Mouse (Mus musculus) small intestine, adult 2 months (tissue): ENCODE results near the gene Dgkh. TPM values are rescaled to one million over a fixed set of nuclear protein-coding genes. Genes with fewer than 3 reads are reported as not detected.

ENCODE experiments used
- H3K27ac ChIP-seq: fragments of 200-500 bp; 2 replicates; pipeline ENCODE4 v1.5.1; 2012; ENCODE audit warnings: low read depth, low read length, control low read depth, inconsistent platforms; ENCODE audit not compliant: insufficient read depth
- H3K27me3 ChIP-seq: fragments of 200-500 bp; 2 replicates; pipeline ENCODE4 v1.6.1; 2012; ENCODE audit warnings: mild to moderate bottlenecking, moderate library complexity, low read length, inconsistent platforms; ENCODE audit not compliant: control insufficient read depth, insufficient read depth
- H3K36me3 ChIP-seq: fragments of 200-500 bp; 2 replicates; pipeline ENCODE4 v1.6.1; 2012; ENCODE audit warnings: mild to moderate bottlenecking, low read length, control low read depth, inconsistent platforms; ENCODE audit not compliant: control insufficient read depth, insufficient read depth
- H3K4me1 ChIP-seq: fragments of 200-500 bp; 2 replicates; pipeline ENCODE4 v1.6.1; 2012; ENCODE audit warnings: low read length, inconsistent platforms, mixed read lengths; ENCODE audit not compliant: control insufficient read depth, insufficient read depth, insufficient read length
- H3K4me3 ChIP-seq: fragments of 200-500 bp; 2 replicates; pipeline ENCODE4 v1.5.1; 2012; ENCODE audit warnings: low read depth, mild to moderate bottlenecking, control low read depth, inconsistent platforms, low read length, moderate library complexity
- CTCF ChIP-seq: fragments of 200-500 bp; IDR thresholded peaks from 2 replicates; pipeline ENCODE4 v1.5.1; 2012; ENCODE audit warnings: low read depth, mild to moderate bottlenecking, control low read depth, inconsistent platforms, low read length, moderate library complexity, mixed read lengths; ENCODE audit not compliant: insufficient replicate concordance, insufficient read length; ENCODE audit errors: extremely low read depth
- POLR2A ChIP-seq: fragments of 200-500 bp; IDR thresholded peaks from 2 replicates; pipeline ENCODE4 v1.6.1; 2012; ENCODE audit warnings: low read depth, mild to moderate bottlenecking, control low read depth, inconsistent platforms, low read length, moderate library complexity
- WGBS: fragments of 180-500 bp; shearing (Covaris S2); methylation state at CpG from one replicate; pipeline ENCODE4 v1.1.7; 2018; 5-methylcytosine and 5-hydroxymethylcytosine counted together
- polyA plus RNA-seq: library from polyadenylated mRNA; depleted of rRNA; stranded (reverse); fragments of >200 nt; gene quantifications from 2 replicates; pipeline ENCODE4 v1.2.3, GENCODE M21; 2012

Gene Dgkh
- polyA plus RNA-seq, 1 experiment: 0.60 TPM

- no peaks in the 10 kb centered on the region for H3K36me3 ChIP-seq
- 73% methylated on average over 21 of the region's 21 CpGs for WGBS
- no peaks in the 10 kb centered on the region for H3K4me1 ChIP-seq
- TF ChIP-seq CTCF: no peak
- no peak for TF ChIP-seq POLR2A
- H3K27ac ChIP-seq: no peak overlapping the region
- no peak overlapping the region for H3K4me3 ChIP-seq
- H3K27me3 ChIP-seq: no peaks in the 10 kb centered on the region
Observed at GRCm38 (mm10) chr14:78649525-78650274, 82.9 kb downstream of the Dgkh start.

- Histone ChIP-seq H3K27me3 (no peaks in the 10 kb centered on the region), H3K4me1 (no peaks in the 10 kb centered on the region), H3K27ac (no peak overlapping the region), H3K4me3 (no peak overlapping the region), H3K36me3 (no peaks in the 10 kb centered on the region)
- WGBS: 67% methylated on average over 3 of the region's 3 CpGs
- TF ChIP-seq POLR2A (no peak), CTCF (no peak)
Observed at GRCm38 (mm10) chr14:78645622-78646021, 87.0 kb downstream of the Dgkh start.

- no peaks in the 10 kb centered on the region for H3K4me1 ChIP-seq
- TF ChIP-seq CTCF: no peak
- TF ChIP-seq POLR2A: no peak
- no peaks in the 10 kb centered on the region for H3K36me3 ChIP-seq
- no peak overlapping the region for H3K27ac ChIP-seq
- 80% methylated on average over 7 of the region's 7 CpGs for WGBS
- no peaks in the 10 kb centered on the region for H3K27me3 ChIP-seq
- H3K4me3 ChIP-seq: no peak overlapping the region
Observed at GRCm38 (mm10) chr14:78641314-78641713, 91.3 kb downstream of the Dgkh start.

- no peak overlapping the region for H3K4me3 ChIP-seq
- no peak overlapping the region for H3K27ac ChIP-seq
- no peaks in the 10 kb centered on the region for H3K4me1 ChIP-seq
- no peaks in the 10 kb centered on the region for H3K27me3 ChIP-seq
- WGBS: 69% methylated on average over 5 of the region's 5 CpGs
- H3K36me3 ChIP-seq: no peaks in the 10 kb centered on the region
- TF ChIP-seq CTCF (no peak), POLR2A (no peak)
Observed at GRCm38 (mm10) chr14:78639691-78640090, 92.9 kb downstream of the Dgkh start.

- Histone ChIP-seq H3K27ac (no peak overlapping the region), H3K4me1 (no peaks in the 10 kb centered on the region), H3K4me3 (no peak overlapping the region), H3K27me3 (no peaks in the 10 kb centered on the region), H3K36me3 (no peaks in the 10 kb centered on the region)
- 66% methylated on average over 14 of the region's 14 CpGs for WGBS
- TF ChIP-seq CTCF: no peak
- TF ChIP-seq POLR2A: no peak
Observed at GRCm38 (mm10) chr14:78635612-78636400, 96.8 kb downstream of the Dgkh start.

GRCm38 (mm10) chr14:78632747-78633146 is 99.8 kb downstream of the Dgkh start:
- Histone ChIP-seq H3K36me3 (no peaks in the 10 kb centered on the region), H3K27me3 (no peaks in the 10 kb centered on the region), H3K27ac (no peak overlapping the region), H3K4me1 (no peaks in the 10 kb centered on the region), H3K4me3 (no peak overlapping the region)
- 95% methylated on average over 6 of the region's 6 CpGs for WGBS
- TF ChIP-seq CTCF (no peak), POLR2A (no peak)

- H3K36me3 ChIP-seq: no peaks in the 10 kb centered on the region
- H3K27me3 ChIP-seq: no peaks in the 10 kb centered on the region
- WGBS: 75% methylated on average over 4 of the region's 4 CpGs
- no peaks in the 10 kb centered on the region for H3K4me1 ChIP-seq
- no peak overlapping the region for H3K27ac ChIP-seq
- H3K4me3 ChIP-seq: no peak overlapping the region
- no peak for TF ChIP-seq CTCF
- no peak for TF ChIP-seq POLR2A
Observed at GRCm38 (mm10) chr14:78630923-78631875, 101.4 kb downstream of the Dgkh start.
